Mouse (Mus musculus): ENCODE data around the gene Olfr912. TPM values are rescaled to one million over a fixed set of nuclear protein-coding genes. Genes with fewer than 3 reads are reported as not detected.

The Olfr912 gene
- total RNA-seq (2022): not detected

DNA sequence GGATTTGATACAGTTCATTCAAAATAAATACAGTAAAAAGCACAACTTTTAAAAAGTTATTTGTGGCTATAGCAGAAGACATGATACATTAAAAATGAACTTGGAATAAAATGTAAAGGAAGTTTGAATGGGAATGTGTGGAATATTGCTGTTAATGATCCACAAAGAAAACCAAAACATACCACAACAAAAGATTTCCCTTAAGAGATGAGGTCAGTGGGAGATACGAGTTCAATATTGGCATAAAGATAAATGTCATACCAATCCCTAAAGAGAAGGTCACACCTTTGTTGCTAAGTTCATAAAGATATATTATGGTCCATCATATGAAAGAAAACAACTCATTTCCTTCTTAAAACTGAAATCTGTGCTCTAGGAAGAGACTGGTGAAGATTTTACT lies at the start of gene Olfr912:
Olfr912 (plus strand) TSS at position 301 of the 400 bp plus-strand sequence.
- DNase-seq (ENCODE audit: low spot score): no peak

GRCm38 (mm10) chr9:38537549-38537948 lies 42.4 kb upstream of the Olfr912 start, which contains the start of gene Olfr910:
Gene Olfr910, plus strand, starts transcription at chr9:38537849.
- DNase-seq (ENCODE audit: low spot score): no peak

DNA sequence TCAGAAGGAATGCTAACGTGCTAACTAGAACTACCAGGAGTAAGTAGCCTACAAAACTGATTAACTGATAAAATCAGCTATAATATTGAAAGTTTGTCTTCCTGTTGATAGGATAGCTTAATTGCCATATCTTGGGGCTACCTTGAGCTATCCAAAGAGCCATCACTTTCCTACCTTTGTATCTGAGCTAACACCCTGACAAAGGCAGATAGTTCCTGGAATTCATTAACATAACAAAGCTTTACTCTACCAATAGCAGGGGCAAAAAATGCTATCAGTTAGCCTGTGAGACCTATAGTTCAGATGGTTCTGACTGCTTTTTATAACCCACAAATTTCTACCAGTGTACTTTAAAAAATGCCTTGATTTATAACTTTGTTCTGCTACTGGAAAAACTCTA lies 11.1 kb downstream of the Olfr912 start:
- no peak for DNase-seq (ENCODE audit: low spot score)

DNA sequence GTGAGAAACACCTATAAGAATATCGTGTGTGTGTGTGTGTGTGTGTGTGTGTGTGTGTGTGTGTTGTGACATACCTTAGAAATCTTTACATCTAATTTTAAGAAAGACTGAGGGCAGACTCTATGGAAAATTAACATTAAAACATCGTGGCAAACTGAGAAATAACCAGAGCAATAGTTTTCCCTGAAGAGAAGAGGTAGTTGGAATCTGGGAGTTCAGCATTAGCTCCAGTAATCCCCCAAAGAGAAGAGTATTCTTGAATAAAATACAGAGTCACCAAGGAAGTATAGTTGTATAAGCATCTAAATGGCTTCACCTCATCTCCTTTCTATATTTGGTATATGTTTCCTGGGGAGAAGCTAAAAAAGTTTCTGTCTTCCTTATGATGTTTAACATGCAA lies 12.5 kb downstream of the Olfr912 start, which contains the start of gene Olfr913:
Olfr913 (plus strand) TSS at position 301 of the 400 bp plus-strand sequence.
- no peak for DNase-seq (ENCODE audit: low spot score)

DNA sequence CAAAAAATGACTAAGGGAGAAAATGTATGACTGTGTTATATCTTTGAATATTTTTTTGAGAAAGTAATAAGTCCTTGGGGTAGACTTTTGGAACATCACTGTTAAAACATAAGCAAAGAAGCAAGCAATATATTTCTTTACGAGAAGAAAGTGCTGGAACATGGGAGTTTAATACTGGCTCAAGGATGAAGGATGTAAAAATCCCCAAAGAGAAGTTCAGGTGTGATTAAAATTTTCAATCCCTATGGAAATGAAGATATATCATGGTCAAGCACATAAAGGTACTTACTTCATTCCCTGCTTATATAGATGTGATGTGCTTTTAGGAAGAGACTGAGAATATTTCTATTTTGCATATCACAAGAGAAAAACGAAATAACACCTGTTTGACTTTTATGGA lies 24.8 kb downstream of the Olfr912 start, which contains the start of gene Olfr914:
Olfr914 (plus strand) TSS at position 301 of the 400 bp plus-strand sequence.
- DNase-seq (ENCODE audit: low spot score): no peak

GRCm38 (mm10) chr9:38632406-38632805 lies 52.4 kb downstream of the Olfr912 start:
- no peak for DNase-seq (ENCODE audit: low spot score)

Other genes with a start within 250 kb of the Olfr912 start
- not detected for gene Olfr898, start 231.8 kb upstream of the Olfr912 start, total RNA-seq (2022)
- gene Olfr250, start 213.3 kb upstream of the Olfr912 start, total RNA-seq (2022): not detected
- not detected for gene Olfr251, start 203.1 kb upstream of the Olfr912 start, total RNA-seq (2022)
- not detected for gene Olfr147, start 178.5 kb upstream of the Olfr912 start, total RNA-seq (2022)
- not detected for gene Olfr901, start 150.7 kb upstream of the Olfr912 start, total RNA-seq (2022)
- gene Olfr902, start 132.5 kb upstream of the Olfr912 start, total RNA-seq (2022): not detected
- not detected for gene Olfr904, start 117.0 kb upstream of the Olfr912 start, total RNA-seq (2022)
- not detected for gene Olfr905, start 109.1 kb upstream of the Olfr912 start, total RNA-seq (2022)
- not detected for gene Olfr906, start 93.1 kb upstream of the Olfr912 start, total RNA-seq (2022)
- not detected for gene Olfr907, start 84.4 kb upstream of the Olfr912 start, total RNA-seq (2022)
- gene Olfr911-ps1, start 58.6 kb upstream of the Olfr912 start, total RNA-seq (2022): not detected
- not detected for gene Olfr910, start 42.3 kb upstream of the Olfr912 start, total RNA-seq (2022)
- gene Olfr913, start 12.6 kb downstream of the Olfr912 start, total RNA-seq (2022): not detected
- not detected for gene Olfr914, start 24.9 kb downstream of the Olfr912 start, total RNA-seq (2022)
- not detected for gene Olfr916, start 79.7 kb downstream of the Olfr912 start, total RNA-seq (2022)
- gene Olfr917, start 85.7 kb downstream of the Olfr912 start, total RNA-seq (2022): not detected
- not detected for gene Olfr918, start 94.4 kb downstream of the Olfr912 start, total RNA-seq (2022)
- not detected for gene Olfr919, start 123.5 kb downstream of the Olfr912 start, total RNA-seq (2022)
- gene Vwa5a, start 138.1 kb downstream of the Olfr912 start, total RNA-seq (2022): 10 to 100 TPM; 18.4 to 25.0 (median 22.9) TPM
- gene Olfr920, start 172.1 kb downstream of the Olfr912 start, total RNA-seq (2022): under 1 TPM in 3 of 4 experiments, not detected in 1; 0.09 to 0.16 (median 0.13) TPM
- not detected for gene Olfr921, start 192.9 kb downstream of the Olfr912 start, total RNA-seq (2022)
- gene Olfr922, start 234.4 kb downstream of the Olfr912 start, total RNA-seq (2022): not detected
- gene Olfr923, start 246.4 kb downstream of the Olfr912 start, total RNA-seq (2022): not detected